Mouse (Mus musculus) erythroblast, embryonic 14.5 days (primary cell): ENCODE results near the gene Cdkl5.

ENCODE experiments used
- GATA1 ChIP-seq: IDR thresholded peaks from 2 replicates; pipeline ENCODE4 v1.6.1; 2012; ENCODE audit warnings: low read length, inconsistent platforms, mixed read lengths
- TAL1 ChIP-seq: IDR thresholded peaks from 3 replicates; pipeline ENCODE4 v1.6.1; 2012; ENCODE audit warnings: low read length, inconsistent platforms, mixed read lengths

- TF ChIP-seq GATA1 (no peak), TAL1 (no peak)
These were observed 212.2 kb downstream of the Cdkl5 start for GRCm38 (mm10) chrX:160782276-160782675.
